Mouse (Mus musculus): ENCODE measurements at regions not wholly inside any gene's neighbourhood (a gene's known extent, or its start where the extent isn't known, plus 50 kb on each side); places are given as distances from the start of the nearest gene placed in this dataset.

GRCm38 (mm10) chr9:51379589-51379988, 50.9 kb upstream of the 1810046K07Rik start:
- no peak for DNase-seq

GRCm38 (mm10) chr9:51393921-51394320, 65.2 kb upstream of the 1810046K07Rik start:
- no peak for DNase-seq

GRCm38 (mm10) chr9:51394372-51394771, 65.7 kb upstream of the 1810046K07Rik start:
- no peak for DNase-seq

- DNase-seq: no peak
Measured at GRCm38 (mm10) chr9:51396801-51397200, 68.1 kb upstream of the 1810046K07Rik start.

GRCm38 (mm10) chr9:51397589-51398220, 69.0 kb upstream of the 1810046K07Rik start:
- DNase-seq: no peak

GRCm38 (mm10) chr9:51398886-51399285, 70.2 kb upstream of the 1810046K07Rik start:
- no peak for DNase-seq

- DNase-seq: no peak
Measured at GRCm38 (mm10) chr9:51399356-51399755, 70.6 kb upstream of the 1810046K07Rik start.

- DNase-seq: peak; percentile 56 to 75
Measured at GRCm38 (mm10) chr9:51401779-51402178, 73.1 kb upstream of the 1810046K07Rik start.

GRCm38 (mm10) chr9:51407978-51408377, 79.3 kb upstream of the 1810046K07Rik start:
- no peak for DNase-seq

GRCm38 (mm10) chr9:51418923-51419482, 90.3 kb upstream of the 1810046K07Rik start:
- no peak for DNase-seq

GRCm38 (mm10) chr9:51422553-51422952, 93.8 kb upstream of the 1810046K07Rik start:
- DNase-seq: no peak

GRCm38 (mm10) chr9:51423341-51423740, 94.6 kb upstream of the 1810046K07Rik start:
- no peak for DNase-seq

GRCm38 (mm10) chr9:51430426-51430825, 101.7 kb upstream of the 1810046K07Rik start:
- no peak for DNase-seq

- DNase-seq: no peak
Measured at GRCm38 (mm10) chr9:51437130-51437529, 108.4 kb upstream of the 1810046K07Rik start.

- no peak for DNase-seq
Measured at GRCm38 (mm10) chr9:51441773-51442381, 113.2 kb upstream of the 1810046K07Rik start.

GRCm38 (mm10) chr9:51455690-51456089, 127.0 kb upstream of the 1810046K07Rik start:
- DNase-seq: no peak

GRCm38 (mm10) chr9:51462463-51463024, 133.8 kb upstream of the 1810046K07Rik start:
- no peak for DNase-seq

- no peak for DNase-seq
Measured at GRCm38 (mm10) chr9:51470031-51470430, 141.3 kb upstream of the 1810046K07Rik start.

- DNase-seq: no peak
Measured at GRCm38 (mm10) chr9:51476511-51477056, 147.9 kb upstream of the 1810046K07Rik start.

- DNase-seq: no peak
Measured at GRCm38 (mm10) chr9:51487840-51488239, 159.1 kb upstream of the 1810046K07Rik start.

GRCm38 (mm10) chr9:51507265-51507913, 178.7 kb upstream of the 1810046K07Rik start:
- no peak for DNase-seq

- no peak for DNase-seq
Measured at GRCm38 (mm10) chr9:51517643-51518042, 188.9 kb upstream of the 1810046K07Rik start.

- no peak for DNase-seq
Measured at GRCm38 (mm10) chr9:51518376-51518775, 189.7 kb upstream of the 1810046K07Rik start.

Data from thymus, postnatal 36 days (tissue).